Mouse (Mus musculus): Measurements from ENCODE around the gene Cir1. TPM values are rescaled to one million over a fixed set of nuclear protein-coding genes. Genes with fewer than 3 reads are reported as not detected.

The Cir1 gene
- polyA plus RNA-seq, 1 experiment from 2014 or later = 26.2 TPM

DNA sequence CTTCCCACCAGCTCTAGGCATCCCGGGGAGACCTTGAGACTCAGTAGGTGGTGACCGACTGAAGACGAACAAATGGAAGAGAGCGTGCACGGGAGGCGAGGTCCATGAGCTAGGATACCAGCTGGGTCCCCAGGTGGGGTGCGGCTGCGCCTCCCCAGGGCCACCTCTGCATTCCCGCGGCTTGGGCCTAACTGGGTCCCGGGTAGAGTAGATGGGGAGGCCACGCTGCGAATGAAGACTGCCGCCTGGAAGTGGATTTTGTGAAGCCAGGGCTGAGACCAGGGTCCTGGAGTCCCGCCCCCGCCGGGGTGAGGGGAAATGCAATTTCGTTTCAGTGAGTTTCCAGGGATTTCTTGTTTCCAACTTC lies 34.8 kb downstream of the Cir1 start:
- Histone ChIP-seq H3K27me3 (peaks cover 41% of the 10 kb centered on the region), H3K9me3 (no peaks in the 10 kb centered on the region), H3K4me1 (replicated peaks) (peaks cover 23% of the 10 kb centered on the region), H3K4me3 (no peak overlapping the region), H3K9ac (no peak overlapping the region), H3K4me2 (peak overlapping the region; percentile 12; the same call in 1 of the 2 replicates), H3K36me3 (no peaks in the 10 kb centered on the region), H3K27ac (replicated peaks) (no peak overlapping the region)
- WGBS = 2% methylated on average over 18 of the region's 18 CpGs
- ATAC-seq (ENCODE audit: low FRiP score, low read depth) = peak; percentile 23; the same call in 1 of the 2 replicates

DNA sequence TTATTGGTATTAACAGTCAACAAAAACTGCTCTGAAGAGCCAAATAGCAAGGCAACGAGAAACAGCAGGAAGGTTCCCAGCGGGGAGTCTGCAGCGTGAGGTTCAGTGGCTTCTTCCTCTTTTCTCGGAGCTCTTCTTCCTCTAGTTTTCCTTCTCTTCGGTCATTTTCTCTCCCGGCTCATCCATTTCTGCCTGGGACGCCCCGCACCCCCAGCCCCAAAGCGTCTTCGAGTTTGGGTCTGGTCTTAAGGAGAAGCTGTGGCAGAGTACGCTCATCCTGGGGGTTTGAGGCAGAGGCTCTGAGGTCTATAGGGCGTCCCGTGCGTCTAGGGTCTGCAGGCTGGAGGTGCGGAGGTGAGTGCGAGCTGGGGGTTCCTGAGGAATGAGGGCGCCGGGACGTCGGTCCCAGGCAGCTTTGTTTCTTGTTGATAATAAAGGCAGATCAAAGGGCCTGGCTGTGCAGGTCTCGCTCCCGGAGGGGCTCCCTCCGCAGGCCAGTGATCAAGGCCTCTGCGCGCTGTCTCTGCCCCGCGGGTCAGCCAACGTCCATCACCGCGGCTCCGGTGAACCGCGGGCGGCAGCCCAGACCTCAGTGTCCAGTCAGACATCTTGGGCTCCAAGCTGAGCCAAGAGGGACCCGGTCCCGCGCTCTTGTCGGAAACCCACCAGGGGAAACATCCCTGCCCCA lies 35.3 kb downstream of the Cir1 start:
- H3K36me3 ChIP-seq = no peaks in the 10 kb centered on the region
- H3K9me3 ChIP-seq = no peaks in the 10 kb centered on the region
- H3K4me1 ChIP-seq (replicated peaks) = peaks cover 23% of the 10 kb centered on the region
- 1% methylated on average over 38 of the region's 38 CpGs for WGBS
- no peak overlapping the region for H3K9ac ChIP-seq
- H3K27ac ChIP-seq (replicated peaks) = no peak overlapping the region
- H3K4me2 ChIP-seq = peak overlapping the region; percentile 12
- ATAC-seq (ENCODE audit: low FRiP score, low read depth) = no peak; the same call in 1 of the 2 replicates
- H3K27me3 ChIP-seq = peaks cover 39% of the 10 kb centered on the region
- no peak overlapping the region for H3K4me3 ChIP-seq

DNA sequence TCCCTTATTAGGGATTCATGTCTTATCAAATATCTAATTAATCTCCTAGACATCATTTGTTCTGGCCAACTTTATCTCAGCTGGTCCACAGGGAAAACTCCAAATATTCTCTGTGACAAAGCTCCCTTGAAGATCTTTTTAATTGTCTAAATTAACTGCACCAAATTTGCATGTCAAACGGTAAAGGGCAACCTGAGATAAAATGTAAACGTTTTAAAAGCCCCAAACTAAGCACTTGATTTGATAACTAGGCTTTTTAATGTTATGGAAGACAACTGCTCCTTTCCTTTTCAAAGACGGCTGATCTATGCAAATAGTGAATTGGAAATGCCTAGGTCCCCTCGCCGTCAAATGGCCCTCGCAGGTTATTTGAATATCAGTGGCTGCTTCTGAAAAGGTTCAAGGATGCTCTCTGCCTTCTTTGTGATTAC lies 36.3 kb downstream of the Cir1 start:
- H3K36me3 ChIP-seq = no peaks in the 10 kb centered on the region
- 2% methylated on average over 6 of the region's 6 CpGs for WGBS
- peaks cover 37% of the 10 kb centered on the region for H3K27me3 ChIP-seq
- H3K9ac ChIP-seq = no peak overlapping the region
- H3K4me3 ChIP-seq = no peak overlapping the region
- H3K9me3 ChIP-seq = no peaks in the 10 kb centered on the region
- no peak for ATAC-seq (ENCODE audit: low FRiP score, low read depth)
- H3K4me1 ChIP-seq (replicated peaks) = peaks cover 30% of the 10 kb centered on the region
- H3K4me2 ChIP-seq = no peak overlapping the region
- no peak overlapping the region for H3K27ac ChIP-seq (replicated peaks)

DNA sequence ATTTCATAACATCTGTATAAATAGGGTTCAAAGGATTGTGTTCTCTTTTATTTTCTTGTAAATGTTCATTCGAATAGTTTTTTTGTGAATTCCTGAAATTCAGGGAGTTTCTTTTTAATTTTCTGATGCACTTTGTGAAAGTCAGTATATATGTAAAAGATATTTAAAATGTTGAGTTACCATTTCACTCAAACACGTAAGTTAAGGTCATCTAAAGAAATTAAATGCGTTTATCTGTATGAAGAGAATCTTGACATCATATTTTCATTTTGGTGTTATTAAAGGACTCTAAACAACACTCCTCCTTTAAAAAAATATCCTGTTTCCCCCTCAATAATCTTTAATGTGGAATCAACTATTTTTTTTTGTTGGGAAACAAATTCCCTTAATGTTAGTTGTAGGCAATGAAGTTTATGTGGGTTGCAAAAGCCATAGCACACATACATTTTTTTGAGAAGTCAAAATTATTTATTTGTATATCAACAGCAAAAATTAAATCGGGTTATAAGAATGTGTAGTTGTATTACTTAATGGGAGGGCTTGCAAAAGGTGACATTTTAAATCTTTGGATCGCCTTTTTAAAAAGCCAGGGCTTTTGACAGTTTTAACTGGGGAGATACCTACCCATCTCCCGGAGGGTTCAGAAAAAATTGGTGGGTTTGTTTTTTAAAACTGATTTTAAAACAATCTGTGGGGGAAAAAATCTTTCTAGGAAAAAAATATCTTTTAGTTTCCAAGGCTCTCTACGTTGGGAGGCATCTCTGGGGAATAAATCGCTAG lies 37.0 kb downstream of the Cir1 start:
- H3K9me3 ChIP-seq = no peaks in the 10 kb centered on the region
- peaks cover 37% of the 10 kb centered on the region for H3K4me1 ChIP-seq (replicated peaks)
- peaks cover 37% of the 10 kb centered on the region for H3K27me3 ChIP-seq
- H3K27ac ChIP-seq (replicated peaks) = no peak overlapping the region
- no peak for ATAC-seq (ENCODE audit: low FRiP score, low read depth)
- no peak overlapping the region for H3K4me2 ChIP-seq
- no peak overlapping the region for H3K9ac ChIP-seq
- 11% methylated on average over 8 of the region's 8 CpGs for WGBS
- H3K4me3 ChIP-seq = no peak overlapping the region
- H3K36me3 ChIP-seq = no peaks in the 10 kb centered on the region

DNA sequence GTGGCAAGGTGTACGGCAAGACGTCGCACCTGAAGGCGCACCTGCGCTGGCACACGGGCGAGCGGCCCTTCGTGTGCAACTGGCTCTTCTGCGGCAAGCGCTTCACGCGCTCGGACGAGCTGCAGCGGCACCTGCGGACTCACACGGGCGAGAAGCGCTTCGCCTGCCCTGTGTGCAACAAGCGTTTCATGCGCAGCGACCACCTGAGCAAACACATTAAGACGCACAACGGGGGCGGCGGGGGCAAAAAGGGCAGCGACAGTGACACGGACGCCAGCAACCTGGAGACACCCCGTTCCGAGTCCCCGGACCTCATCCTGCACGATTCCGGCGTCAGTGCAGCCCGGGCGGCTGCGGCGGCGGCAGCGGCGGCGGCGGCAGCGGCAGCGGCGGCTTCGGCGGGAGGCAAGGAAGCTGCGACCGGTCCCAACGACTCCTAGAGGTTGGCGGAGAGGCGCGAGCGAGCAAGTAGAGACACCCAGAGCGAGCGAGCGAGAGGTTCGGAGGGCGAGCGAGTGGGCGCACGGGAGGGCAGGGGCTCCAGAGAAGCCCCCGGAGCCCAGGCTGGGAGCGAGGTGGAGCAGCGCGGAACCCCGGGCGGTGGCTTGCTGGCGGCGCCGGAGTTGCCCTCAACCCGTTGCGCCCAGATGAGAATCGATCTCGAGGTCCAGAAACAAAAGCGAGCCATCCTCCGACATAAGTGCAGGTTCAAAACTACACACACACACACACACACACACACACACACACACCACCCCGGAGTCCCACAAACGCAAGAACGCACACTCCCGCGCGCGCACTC lies 38.2 kb downstream of the Cir1 start:
- Histone ChIP-seq H3K9ac (no peak overlapping the region), H3K36me3 (no peaks in the 10 kb centered on the region), H3K27me3 (peaks cover 44% of the 10 kb centered on the region), H3K4me2 (peak overlapping the region; percentile 57), H3K4me3 (peak overlapping the region; percentile 36), H3K4me1 (replicated peaks) (peaks cover 38% of the 10 kb centered on the region), H3K9me3 (no peaks in the 10 kb centered on the region), H3K27ac (replicated peaks) (no peak overlapping the region)
- WGBS = under 1% methylated on average over 88 of the region's 88 CpGs
- ATAC-seq (ENCODE audit: low FRiP score, low read depth) = no peak

DNA sequence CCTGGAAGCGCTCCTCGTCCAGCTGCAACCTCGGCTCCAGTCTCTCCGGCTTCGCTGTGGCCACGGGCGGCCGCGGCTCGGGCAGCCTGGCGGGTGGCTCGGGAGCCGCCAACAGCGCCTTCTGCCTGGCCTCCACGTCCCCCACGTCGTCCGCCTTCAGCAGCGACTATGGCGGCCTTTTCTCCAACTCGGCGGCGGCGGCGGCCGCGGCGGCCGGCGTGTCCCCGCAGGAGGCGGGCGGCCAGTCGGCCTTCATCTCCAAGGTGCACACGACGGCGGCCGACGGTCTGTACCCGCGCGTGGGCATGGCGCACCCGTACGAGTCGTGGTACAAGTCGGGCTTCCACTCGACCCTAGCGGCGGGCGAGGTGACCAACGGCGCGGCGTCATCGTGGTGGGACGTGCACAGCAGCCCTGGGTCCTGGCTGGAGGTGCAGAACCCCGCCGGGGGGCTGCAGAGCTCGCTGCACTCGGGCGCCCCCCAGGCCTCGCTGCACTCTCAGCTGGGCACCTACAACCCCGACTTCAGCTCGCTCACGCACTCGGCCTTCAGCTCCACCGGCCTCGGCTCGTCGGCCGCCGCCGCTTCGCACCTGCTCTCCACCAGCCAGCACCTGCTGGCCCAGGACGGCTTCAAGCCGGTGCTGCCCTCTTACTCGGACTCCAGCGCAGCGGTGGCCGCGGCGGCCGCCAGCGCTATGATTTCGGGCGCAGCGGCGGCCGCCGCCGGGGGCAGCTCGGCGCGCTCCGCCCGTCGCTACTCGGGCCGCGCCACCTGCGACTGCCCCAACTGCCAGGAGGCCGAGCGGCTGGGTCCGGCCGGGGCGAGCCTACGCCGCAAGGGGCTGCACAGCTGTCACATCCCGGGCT lies 39.0 kb downstream of the Cir1 start:
- H3K9ac ChIP-seq = no peak overlapping the region
- H3K9me3 ChIP-seq = no peaks in the 10 kb centered on the region
- 0 out of 2 replicates have a peak, but pooled peaks have one; percentile 21 for ATAC-seq (ENCODE audit: low FRiP score, low read depth)
- WGBS = under 1% methylated on average over 102 of the region's 110 CpGs
- no peak overlapping the region for H3K27ac ChIP-seq (replicated peaks)
- H3K4me3 ChIP-seq = peak overlapping the region; percentile 36
- peak overlapping the region; percentile 57 for H3K4me2 ChIP-seq
- H3K4me1 ChIP-seq (replicated peaks) = peaks cover 38% of the 10 kb centered on the region
- peaks cover 48% of the 10 kb centered on the region for H3K27me3 ChIP-seq
- no peaks in the 10 kb centered on the region for H3K36me3 ChIP-seq

DNA sequence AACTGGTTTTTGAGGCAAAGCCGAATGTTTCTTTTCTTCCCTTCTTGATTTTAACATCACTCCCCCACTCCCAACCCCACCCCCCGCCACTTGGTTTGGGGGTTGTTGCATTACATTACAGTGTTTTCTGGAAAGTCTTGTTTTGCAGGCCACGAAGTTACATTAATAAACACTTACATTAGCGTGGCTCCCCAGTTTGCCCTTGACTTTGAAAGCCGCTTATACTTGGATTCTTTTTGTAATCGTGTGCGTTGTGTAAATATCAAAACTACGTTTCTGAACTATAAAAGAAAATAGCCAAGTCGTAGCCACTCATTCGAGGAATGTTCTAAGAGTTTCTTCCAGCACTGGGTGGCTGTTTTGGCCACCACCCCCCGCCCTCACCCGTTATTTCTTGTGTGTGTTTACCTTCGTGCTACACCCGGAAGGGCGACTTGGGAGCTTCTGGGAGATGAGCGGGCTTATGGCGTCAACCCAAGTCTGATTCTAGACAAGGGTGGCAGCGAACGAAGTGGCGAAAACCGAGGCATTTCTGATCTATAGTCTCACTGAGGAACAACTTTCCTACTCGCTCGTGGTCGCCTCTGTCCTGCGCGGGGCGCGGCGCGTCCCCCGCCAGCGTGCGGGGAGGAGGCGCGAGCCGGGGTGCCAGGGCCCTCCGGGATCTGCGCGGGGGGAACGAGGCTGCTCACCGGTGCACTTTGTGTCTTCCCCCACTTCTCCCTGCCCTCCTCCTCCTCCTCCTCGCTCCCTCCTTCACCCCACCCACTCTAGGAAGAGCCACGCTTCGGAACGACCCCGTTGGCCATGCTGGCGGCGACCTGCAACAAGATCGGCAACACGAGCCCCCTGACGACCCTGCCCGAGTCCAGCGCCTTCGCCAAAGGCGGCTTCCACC lies 39.9 kb downstream of the Cir1 start:
- no peaks in the 10 kb centered on the region for H3K9me3 ChIP-seq
- no peak for ATAC-seq (ENCODE audit: low FRiP score, low read depth)
- H3K9ac ChIP-seq = no peak overlapping the region
- H3K4me1 ChIP-seq (replicated peaks) = peaks cover 38% of the 10 kb centered on the region
- H3K27me3 ChIP-seq = peaks cover 52% of the 10 kb centered on the region
- WGBS = under 1% methylated on average over 55 of the region's 55 CpGs
- peak overlapping the region; percentile 36 for H3K4me3 ChIP-seq
- H3K27ac ChIP-seq (replicated peaks) = no peak overlapping the region
- H3K36me3 ChIP-seq = no peaks in the 10 kb centered on the region
- H3K4me2 ChIP-seq = peak overlapping the region; percentile 57

DNA sequence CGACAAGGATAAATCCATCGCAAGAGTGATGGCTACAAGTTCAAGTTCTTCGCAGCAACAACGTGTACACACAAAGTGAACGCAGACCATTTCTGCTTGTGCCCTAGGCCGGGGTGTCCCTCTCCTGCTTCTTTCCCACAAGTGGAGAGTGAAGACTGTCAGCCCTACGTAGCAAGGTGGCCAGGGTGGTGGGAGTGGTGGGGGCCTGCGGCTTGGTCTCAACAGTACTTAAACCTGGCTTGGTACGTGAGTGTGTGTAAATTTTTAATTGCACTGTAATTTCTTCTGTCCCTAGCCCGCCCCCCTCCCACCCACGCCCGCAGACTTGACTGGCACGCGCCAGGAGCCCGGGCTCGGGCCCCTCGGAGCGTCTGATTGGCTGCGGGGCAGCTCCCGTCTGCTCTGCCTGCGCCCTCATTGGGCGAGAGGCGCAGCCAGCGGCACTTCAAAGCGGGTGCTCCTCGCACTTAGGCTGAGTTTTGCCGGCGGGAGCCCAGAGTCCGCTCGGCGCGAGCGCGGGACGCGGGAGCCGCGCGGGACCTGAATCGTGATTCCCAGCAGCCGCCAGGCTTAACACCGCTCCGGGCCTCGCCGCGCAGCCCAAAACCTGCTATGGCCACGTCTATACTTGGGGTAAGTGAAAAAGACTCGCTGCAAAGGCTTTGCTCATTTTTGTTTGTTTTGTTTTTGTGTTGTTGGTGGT lies 40.9 kb downstream of the Cir1 start, which contains the start of gene Sp9:
Gene Sp9, plus strand, starts transcription at position 467 of the 703 bp plus-strand sequence.
- WGBS = under 1% methylated on average over 48 of the region's 48 CpGs
- H3K4me2 ChIP-seq = peak within 1 kb of the TSS; percentile 57
- H3K27me3 ChIP-seq = peaks cover 51% of the 10 kb centered on the region
- H3K36me3 ChIP-seq = no peaks in the 10 kb centered on the region
- no peaks in the 10 kb centered on the region for H3K9me3 ChIP-seq
- ATAC-seq (ENCODE audit: low FRiP score, low read depth) = peak; percentile 83
- H3K9ac ChIP-seq = no peak within 1 kb of the TSS
- peak within 1 kb of the TSS; percentile 36 for H3K4me3 ChIP-seq
- H3K27ac ChIP-seq (replicated peaks) = no peak within 1 kb of the TSS
- peaks cover 38% of the 10 kb centered on the region for H3K4me1 ChIP-seq (replicated peaks)

DNA sequence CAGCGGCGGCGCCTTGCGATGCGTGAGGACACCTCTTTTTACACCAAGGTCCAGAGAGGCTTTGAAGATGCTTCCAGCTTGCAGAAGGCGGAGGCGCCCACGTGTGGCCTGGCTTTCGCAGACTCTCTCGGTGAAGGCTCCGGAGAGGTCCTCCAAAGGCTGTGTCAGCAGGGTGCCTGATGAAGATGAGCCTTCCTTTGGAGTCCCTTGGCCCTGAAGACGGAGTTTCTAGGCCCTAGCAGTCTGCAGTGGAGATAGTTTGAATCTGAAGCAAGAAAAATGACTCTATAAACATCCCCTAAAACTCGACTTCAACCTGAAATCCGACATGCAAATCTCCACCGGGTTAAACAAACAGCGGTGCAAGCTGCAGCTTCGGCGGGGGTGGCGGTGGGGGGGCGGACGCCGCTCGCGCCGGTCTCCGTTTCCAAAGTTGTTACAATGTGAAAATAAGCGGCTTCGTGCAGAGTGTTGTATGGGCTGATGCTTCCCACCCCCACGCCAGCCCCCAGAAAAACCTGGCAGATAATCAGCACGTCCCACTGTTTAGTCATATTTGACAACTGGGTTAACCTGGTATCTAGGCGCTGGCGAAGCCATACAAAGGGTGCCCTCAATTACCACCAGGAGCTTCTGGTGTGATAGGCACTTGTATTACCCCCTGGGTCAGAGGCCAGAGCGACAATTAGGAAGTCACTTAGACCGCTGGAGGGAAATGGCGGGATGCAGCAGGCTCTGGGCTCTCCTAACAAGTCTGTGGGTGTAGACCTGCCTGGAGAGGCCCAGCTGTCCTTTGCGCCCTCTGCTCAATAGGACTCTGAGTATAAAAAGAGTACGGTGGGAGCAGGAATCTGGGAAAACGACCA lies 41.7 kb downstream of the Cir1 start:
- Histone ChIP-seq H3K4me3 (peak overlapping the region; percentile 36; the same call in 1 of the 2 replicates), H3K4me2 (peak overlapping the region; percentile 21; the same call in 1 of the 2 replicates), H3K36me3 (no peaks in the 10 kb centered on the region), H3K9me3 (no peaks in the 10 kb centered on the region), H3K27me3 (peaks cover 53% of the 10 kb centered on the region), H3K9ac (peak overlapping the region; percentile 10; the same call in 1 of the 2 replicates), H3K27ac (replicated peaks) (no peak overlapping the region), H3K4me1 (replicated peaks) (peaks cover 38% of the 10 kb centered on the region)
- under 1% methylated on average over 38 of the region's 38 CpGs for WGBS
- no peak for ATAC-seq (ENCODE audit: low FRiP score, low read depth)

Measured in hindbrain, embryonic 15.5 days (tissue).